Mouse (Mus musculus): ENCODE data around the gene Tpte. TPM values are rescaled to one million over a fixed set of nuclear protein-coding genes. Genes with fewer than 3 reads are reported as not detected.
A peak's percentile ranks its signal among the peaks of the same experiment; 100 is the strongest.

Gene Tpte
- polyA plus RNA-seq, 1 experiment from 2014 or later, result not detected

DNA sequence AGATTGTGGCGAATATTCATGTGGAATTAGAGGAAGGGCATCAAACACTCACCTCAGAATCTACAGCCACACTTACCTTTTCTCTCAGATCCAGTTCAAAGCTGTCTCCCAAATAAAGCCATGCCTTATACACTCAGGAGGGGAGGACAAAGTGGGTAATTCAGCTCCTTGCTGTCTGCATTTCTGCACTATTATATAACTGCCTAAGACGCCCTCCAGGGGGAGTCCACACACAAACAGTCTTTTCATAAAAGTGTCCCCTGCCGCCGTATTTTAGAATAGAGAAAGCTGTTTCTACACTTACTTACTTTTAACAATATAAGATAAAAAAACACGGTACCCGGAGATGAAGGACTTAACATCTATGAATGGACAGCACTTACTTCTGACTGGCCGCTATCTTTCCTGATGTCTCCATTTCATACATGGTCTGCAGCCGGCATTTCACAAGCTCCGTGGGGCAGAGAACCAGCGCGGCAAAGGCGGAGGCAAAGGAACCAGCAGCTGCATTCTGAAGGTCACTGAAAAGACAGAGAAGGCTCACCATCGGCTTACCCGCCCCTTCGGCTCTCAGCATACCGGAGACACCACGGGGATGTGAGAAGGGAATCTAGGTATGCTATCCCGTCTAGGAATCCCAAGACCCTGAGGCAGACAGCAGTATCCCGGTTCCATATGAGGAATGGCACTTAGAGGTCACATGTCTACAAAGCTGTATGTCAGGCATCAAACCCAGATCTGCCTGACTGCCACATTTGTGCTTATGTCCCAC is 99.8 kb downstream of the Tpte start:
- H3K4me2 ChIP-seq (replicated peaks), result no peak overlapping the region
- H3K9ac ChIP-seq, result no peak overlapping the region
- no peak for ATAC-seq
- no peaks in the 10 kb centered on the region for H3K9me3 ChIP-seq
- no peaks in the 10 kb centered on the region for H3K27me3 ChIP-seq (replicated peaks)
- 87% methylated on average over 19 of the region's 19 CpGs for WGBS
- H3K36me3 ChIP-seq, result peaks cover 33% of the 10 kb centered on the region
- no peaks in the 10 kb centered on the region for H3K4me1 ChIP-seq (replicated peaks)
- no peak overlapping the region for H3K27ac ChIP-seq
- no peak overlapping the region for H3K4me3 ChIP-seq (replicated peaks)

DNA sequence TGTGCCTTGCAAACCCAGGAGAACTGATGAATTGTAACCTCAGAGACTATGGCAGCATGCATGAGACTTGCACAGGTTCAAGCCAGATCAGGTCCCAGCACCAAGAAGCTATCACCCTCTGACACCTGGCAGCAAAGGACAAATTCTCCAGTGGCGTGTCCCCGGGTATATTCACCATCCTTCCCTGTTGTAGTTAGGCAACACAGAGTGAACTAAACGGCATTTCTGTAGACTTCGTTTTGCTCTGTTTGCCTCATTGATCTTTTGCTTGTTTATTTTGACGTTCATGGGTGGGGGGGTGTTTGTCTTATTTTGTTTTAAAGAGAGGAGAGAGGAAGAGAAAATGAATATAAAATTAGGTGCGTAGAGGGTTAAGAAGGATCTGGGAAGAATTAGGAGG is 101.9 kb downstream of the Tpte start:
- Histone ChIP-seq H3K4me1 (replicated peaks) (0 out of 2 replicates have a peak, but pooled peaks cover 3% of the 10 kb centered on the region), H3K27me3 (replicated peaks) (no peaks in the 10 kb centered on the region), H3K9ac (no peak overlapping the region), H3K4me2 (replicated peaks) (no peak overlapping the region), H3K27ac (no peak overlapping the region), H3K4me3 (replicated peaks) (no peak overlapping the region), H3K9me3 (no peaks in the 10 kb centered on the region), H3K36me3 (peaks cover 43% of the 10 kb centered on the region)
- no peak for ATAC-seq
- 86% methylated on average over 6 of the region's 6 CpGs for WGBS

DNA sequence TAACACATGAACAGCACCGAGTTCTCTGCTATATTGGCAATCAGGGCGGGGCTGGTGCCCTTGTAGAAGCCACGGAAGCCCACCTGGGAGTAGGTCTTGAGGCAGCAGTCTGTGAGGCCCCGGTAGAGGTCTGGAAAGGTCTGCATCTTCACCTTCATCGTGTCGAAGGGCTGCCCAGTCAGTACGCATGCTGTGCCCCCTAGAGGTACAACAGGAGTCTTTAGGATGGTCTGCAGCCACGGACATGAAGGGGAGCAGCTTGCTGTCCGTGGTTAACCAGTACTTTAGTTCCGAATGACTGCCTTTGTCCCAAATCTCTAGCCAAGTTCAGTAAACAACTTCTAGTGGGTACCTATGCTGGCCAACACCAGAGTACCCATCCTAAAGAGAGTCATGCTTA is 106.6 kb downstream of the Tpte start:
- Histone ChIP-seq H3K9ac (no peak overlapping the region), H3K27ac (peak overlapping the region; percentile 60; the same call in 1 of the 2 replicates), H3K4me3 (replicated peaks) (no peak overlapping the region), H3K36me3 (peaks cover 17% of the 10 kb centered on the region), H3K27me3 (replicated peaks) (no peaks in the 10 kb centered on the region), H3K9me3 (no peaks in the 10 kb centered on the region), H3K4me2 (replicated peaks) (0 out of 2 replicates have a peak overlapping the region, but pooled peaks have one; percentile 4), H3K4me1 (replicated peaks) (0 out of 2 replicates have a peak, but pooled peaks cover 4% of the 10 kb centered on the region)
- 81% methylated on average over 10 of the region's 10 CpGs for WGBS
- no peak for ATAC-seq

DNA sequence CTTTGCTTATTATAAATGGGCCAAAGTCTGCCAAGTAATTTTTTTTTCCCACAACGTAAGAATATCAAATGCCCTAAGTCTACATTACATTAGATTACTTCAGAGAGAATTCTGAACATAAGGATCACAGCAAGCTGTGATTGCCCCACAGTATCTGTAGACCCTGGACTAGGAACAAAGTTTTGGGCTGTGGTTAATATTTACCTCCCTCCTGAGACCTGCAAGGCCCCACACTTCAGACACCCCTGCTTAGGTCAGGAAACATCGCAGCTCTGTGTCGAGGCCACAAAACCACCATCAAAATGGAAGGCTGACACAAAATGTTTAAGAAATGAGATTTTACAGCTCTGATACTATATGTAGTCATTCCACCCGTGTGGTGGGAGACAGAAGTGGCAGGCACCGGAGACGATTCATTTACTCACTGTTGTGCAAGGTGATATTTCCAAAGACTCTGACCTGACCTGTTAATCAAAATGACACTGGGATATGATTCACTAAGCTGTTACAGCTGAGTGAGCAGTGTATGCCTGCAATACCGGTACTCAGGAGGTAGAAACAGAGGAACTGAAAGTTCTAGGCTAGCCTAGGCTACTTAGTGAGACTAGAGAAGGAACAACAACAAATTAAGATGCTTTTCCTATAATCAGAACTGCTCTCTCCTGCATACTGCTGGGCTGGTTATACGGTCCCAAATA is 107.7 kb downstream of the Tpte start:
- Histone ChIP-seq H3K36me3 (peaks cover 17% of the 10 kb centered on the region), H3K4me3 (replicated peaks) (no peak overlapping the region), H3K4me2 (replicated peaks) (no peak overlapping the region), H3K4me1 (replicated peaks) (0 out of 2 replicates have a peak, but pooled peaks cover 4% of the 10 kb centered on the region), H3K27ac (peak overlapping the region; percentile 66), H3K27me3 (replicated peaks) (no peaks in the 10 kb centered on the region), H3K9me3 (no peaks in the 10 kb centered on the region), H3K9ac (no peak overlapping the region)
- 66% methylated on average over 8 of the region's 8 CpGs for WGBS
- ATAC-seq, result peak; percentile 91

DNA sequence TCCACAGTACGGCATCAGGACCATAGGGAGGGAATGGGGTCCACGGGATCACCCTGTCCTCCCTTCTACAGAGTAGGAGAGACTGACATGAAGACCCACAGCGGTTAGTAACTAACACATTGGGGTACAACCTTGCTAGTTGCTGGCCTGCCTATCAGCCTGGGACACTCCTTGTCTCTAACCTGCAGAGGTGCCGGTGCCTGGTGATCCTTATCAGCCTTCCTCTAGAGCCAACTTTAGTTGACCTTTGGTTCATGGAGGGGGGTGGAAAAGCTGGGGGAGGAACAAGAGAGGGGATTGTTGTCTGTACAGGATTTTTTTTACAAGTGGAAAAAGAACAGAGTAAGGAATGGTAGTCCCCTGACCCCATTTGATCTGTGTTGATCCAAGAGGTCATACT is 111.2 kb downstream of the Tpte start:
- H3K9me3 ChIP-seq, result no peaks in the 10 kb centered on the region
- no peaks in the 10 kb centered on the region for H3K27me3 ChIP-seq (replicated peaks)
- H3K4me1 ChIP-seq (replicated peaks), result 0 out of 2 replicates have a peak, but pooled peaks cover 4% of the 10 kb centered on the region
- H3K36me3 ChIP-seq, result peaks cover 4% of the 10 kb centered on the region; the same call in 1 of the 2 replicates
- H3K27ac ChIP-seq, result peak overlapping the region; percentile 59
- peak; percentile 32 for ATAC-seq
- no peak overlapping the region for H3K4me3 ChIP-seq (replicated peaks)
- H3K9ac ChIP-seq, result no peak overlapping the region
- WGBS, result 55% methylated on average over 4 of the region's 4 CpGs
- peak overlapping the region; percentile 28 for H3K4me2 ChIP-seq (replicated peaks)

DNA sequence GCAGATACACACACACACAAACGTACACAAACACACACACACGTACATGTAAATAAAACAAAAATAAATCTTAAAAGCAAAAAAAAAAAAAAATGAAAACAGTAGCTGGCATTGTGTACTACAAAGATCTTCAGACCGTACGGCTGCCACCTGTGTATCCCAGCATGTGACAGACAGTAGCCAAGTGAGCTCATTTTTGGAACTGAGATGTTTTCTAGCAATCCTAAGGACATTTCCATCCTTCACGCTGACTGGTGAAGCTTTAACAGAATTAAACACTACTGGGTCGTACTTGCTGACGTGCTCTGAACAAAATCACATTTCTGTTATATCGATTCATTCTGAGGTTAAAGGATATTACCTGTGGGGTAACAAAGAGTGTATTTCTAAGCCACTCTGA is 112.0 kb downstream of the Tpte start:
- Histone ChIP-seq H3K4me1 (replicated peaks) (0 out of 2 replicates have a peak, but pooled peaks cover 2% of the 10 kb centered on the region), H3K4me2 (replicated peaks) (0 out of 2 replicates have a peak overlapping the region, but pooled peaks have one; percentile 28), H3K9me3 (no peaks in the 10 kb centered on the region), H3K36me3 (no peaks in the 10 kb centered on the region), H3K27me3 (replicated peaks) (no peaks in the 10 kb centered on the region), H3K9ac (no peak overlapping the region), H3K4me3 (replicated peaks) (no peak overlapping the region), H3K27ac (peak overlapping the region; percentile 59; the same call in 1 of the 2 replicates)
- ATAC-seq, result no peak
- WGBS, result 92% methylated on average over 8 of the region's 8 CpGs

DNA sequence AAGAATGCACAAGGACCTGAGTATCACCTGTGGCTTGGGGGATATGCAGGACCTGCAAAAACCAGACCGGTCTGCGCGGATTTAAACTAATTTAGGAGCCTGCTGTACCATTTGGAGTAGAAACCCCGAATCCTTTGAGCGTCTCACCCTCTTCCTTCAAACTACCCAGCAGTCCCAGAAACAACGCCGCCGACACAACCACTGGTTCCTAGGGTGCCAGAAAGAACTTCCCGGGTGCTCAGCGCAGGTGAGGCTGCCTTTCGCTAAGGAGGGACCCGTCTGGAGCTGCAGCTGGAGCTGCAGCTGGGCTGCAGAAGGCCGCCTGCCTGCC is 114.5 kb downstream of the Tpte start:
- H3K36me3 ChIP-seq, result no peaks in the 10 kb centered on the region
- no peaks in the 10 kb centered on the region for H3K4me1 ChIP-seq (replicated peaks)
- H3K9me3 ChIP-seq, result no peaks in the 10 kb centered on the region
- H3K27me3 ChIP-seq (replicated peaks), result no peaks in the 10 kb centered on the region
- peak overlapping the region; percentile 87 for H3K4me3 ChIP-seq (replicated peaks)
- 1% methylated on average over 13 of the region's 13 CpGs for WGBS
- peak overlapping the region; percentile 71 for H3K9ac ChIP-seq
- ATAC-seq, result no peak
- peak overlapping the region; percentile 91 for H3K27ac ChIP-seq
- peak overlapping the region; percentile 65 for H3K4me2 ChIP-seq (replicated peaks)

DNA sequence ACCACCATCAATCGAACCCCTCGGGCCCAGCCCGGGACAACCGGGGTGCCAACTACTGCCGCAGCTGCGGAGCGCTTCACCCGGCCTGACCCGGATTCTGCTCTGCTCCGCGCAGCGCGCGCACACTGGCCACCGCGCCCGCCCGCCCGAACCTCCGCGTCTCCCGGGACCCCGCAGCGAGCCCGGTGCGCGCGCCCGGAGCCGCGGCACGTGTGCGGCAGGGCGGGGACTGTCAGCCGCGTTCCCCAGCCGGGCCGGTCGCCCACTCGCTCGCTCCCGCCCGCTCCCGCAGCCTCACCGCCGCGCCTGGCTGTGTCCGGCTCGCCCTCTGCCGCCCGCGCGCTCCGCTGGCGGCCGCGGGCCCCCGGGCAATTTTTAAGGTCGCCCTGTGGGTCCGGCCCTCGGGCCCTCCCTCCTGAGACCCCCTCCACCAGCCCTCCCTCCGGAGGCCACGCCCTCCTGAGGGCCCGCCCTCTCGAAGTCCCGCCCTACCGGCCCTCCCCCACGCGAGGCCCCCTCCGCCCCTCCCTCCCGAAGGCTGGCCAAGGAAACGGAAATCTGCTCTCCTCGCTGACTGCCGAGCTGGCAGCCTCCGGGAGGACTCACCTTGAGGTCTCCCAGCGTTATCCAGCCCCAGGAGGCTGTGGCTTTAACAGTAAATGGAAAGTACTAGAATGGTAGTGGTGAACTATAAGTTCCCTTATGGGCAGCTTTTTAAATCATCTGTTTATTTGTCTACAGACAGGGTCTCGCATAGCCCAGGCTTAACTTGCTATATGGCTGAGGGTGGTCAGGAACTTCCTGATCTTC is 115.1 kb downstream of the Tpte start, which contains the start of gene Slc25a15:
TSS of gene Slc25a15 (minus strand) at position 456 of the 810 bp plus-strand sequence.
- Histone ChIP-seq H3K4me2 (replicated peaks) (peak within 1 kb of the TSS; percentile 65), H3K27ac (peak within 1 kb of the TSS; percentile 91), H3K36me3 (no peaks in the 10 kb centered on the region), H3K9ac (peak within 1 kb of the TSS; percentile 71), H3K27me3 (replicated peaks) (no peaks in the 10 kb centered on the region), H3K4me3 (replicated peaks) (peak within 1 kb of the TSS; percentile 87), H3K9me3 (no peaks in the 10 kb centered on the region), H3K4me1 (replicated peaks) (no peaks in the 10 kb centered on the region)
- under 1% methylated on average over 75 of the region's 77 CpGs for WGBS
- ATAC-seq, result peak; percentile 90

DNA sequence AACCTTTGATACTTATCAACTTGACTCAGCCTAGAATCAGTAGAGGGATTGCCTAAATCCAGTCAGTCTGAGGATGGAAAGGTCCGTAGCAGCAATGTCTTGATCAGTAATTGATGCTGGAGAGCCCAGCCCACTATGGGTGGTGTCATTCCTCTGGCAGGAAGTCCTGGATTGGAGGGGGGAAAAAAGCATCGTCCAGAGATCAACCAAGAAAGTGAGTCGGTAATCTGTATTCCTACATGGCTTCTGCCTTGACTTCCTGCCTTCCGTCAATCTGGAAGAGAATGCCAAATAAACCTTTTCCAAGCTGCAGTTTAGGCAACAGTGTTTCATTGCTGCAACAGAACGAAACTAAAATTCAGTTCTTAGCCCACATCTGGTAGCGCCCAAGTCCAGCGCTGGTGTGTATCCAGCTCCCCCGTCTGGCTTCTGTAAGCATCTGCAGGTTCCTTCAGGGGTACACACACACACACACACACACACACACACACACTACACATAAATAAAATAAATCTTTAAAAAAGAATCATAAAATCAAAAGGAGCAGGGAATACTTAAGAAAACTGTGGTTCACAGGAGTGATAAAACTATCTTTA is 116.1 kb downstream of the Tpte start:
- no peaks in the 10 kb centered on the region for H3K9me3 ChIP-seq
- H3K4me3 ChIP-seq (replicated peaks), result peak overlapping the region; percentile 87
- H3K4me1 ChIP-seq (replicated peaks), result no peaks in the 10 kb centered on the region
- H3K4me2 ChIP-seq (replicated peaks), result peak overlapping the region; percentile 65
- no peaks in the 10 kb centered on the region for H3K36me3 ChIP-seq
- H3K27me3 ChIP-seq (replicated peaks), result no peaks in the 10 kb centered on the region
- H3K9ac ChIP-seq, result no peak overlapping the region
- no peak for ATAC-seq
- WGBS, result 76% methylated on average over 8 of the region's 8 CpGs
- no peak overlapping the region; the same call in 1 of the 2 replicates for H3K27ac ChIP-seq

DNA sequence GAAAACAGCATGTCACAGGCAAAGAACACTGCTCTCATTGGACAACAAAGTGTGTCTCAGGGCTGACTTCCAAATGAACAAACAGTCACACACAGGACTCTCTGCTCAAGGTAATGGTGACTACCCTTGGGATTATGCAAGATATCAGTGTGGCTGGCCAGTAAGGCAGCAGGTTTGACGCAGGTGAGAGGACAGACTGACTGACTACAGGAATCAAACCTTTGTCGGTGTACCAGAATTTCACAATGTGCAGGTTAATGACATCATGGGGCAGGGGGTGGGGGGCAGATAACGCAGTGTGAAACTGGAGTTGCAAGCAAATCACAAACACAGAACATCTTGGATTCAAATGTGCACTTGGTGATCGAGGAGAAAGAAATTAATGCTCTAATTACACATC is 117.4 kb downstream of the Tpte start:
- H3K9me3 ChIP-seq, result no peaks in the 10 kb centered on the region
- H3K36me3 ChIP-seq, result no peaks in the 10 kb centered on the region
- no peaks in the 10 kb centered on the region for H3K27me3 ChIP-seq (replicated peaks)
- H3K9ac ChIP-seq, result no peak overlapping the region
- 86% methylated on average over 4 of the region's 4 CpGs for WGBS
- H3K4me2 ChIP-seq (replicated peaks), result no peak overlapping the region
- H3K4me3 ChIP-seq (replicated peaks), result no peak overlapping the region
- no peak overlapping the region for H3K27ac ChIP-seq
- ATAC-seq, result no peak
- H3K4me1 ChIP-seq (replicated peaks), result no peaks in the 10 kb centered on the region

DNA sequence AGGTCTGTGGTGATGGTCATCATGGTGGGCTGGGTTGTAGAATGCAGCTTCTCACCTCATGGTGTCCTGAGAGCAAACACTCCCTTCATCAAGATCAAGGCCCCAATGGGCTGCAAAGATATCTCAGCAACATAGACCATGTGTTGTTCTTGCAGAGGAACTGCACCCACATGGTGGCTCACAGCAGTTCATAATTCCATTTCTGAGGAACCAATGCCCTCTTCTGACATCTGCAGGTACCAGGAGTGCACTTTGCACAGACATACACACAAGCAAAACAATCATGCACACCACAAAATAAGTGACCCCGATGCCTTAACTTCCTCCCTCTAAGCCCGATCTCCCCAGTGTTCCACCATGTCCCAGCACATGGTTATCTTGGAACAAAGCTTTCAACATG is 120.0 kb downstream of the Tpte start:
- Histone ChIP-seq H3K4me1 (replicated peaks) (no peaks in the 10 kb centered on the region), H3K4me3 (replicated peaks) (no peak overlapping the region), H3K9ac (no peak overlapping the region), H3K27ac (no peak overlapping the region), H3K36me3 (no peaks in the 10 kb centered on the region), H3K27me3 (replicated peaks) (no peaks in the 10 kb centered on the region), H3K9me3 (no peaks in the 10 kb centered on the region), H3K4me2 (replicated peaks) (no peak overlapping the region)
- ATAC-seq, result no peak
- 89% methylated on average over 2 of the region's 2 CpGs for WGBS

DNA sequence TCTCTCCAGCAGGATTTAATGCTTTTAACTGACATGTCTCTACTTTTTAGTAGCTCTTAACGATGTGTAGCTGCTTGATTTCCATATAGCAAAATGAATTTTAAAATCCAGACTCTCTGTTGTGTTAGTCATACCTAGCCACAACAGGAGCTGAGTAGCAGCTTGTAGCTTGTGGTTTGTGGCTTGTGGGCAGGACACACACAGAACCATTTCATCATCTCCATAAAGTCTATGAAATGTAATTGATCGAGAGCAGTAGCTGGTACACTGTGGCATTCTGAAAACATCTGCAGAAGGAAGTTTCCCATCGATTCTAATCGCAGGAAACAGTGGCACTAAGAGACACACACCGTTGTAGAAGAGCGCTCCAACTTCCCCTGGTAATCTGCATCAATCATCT is 122.5 kb downstream of the Tpte start:
- H3K4me3 ChIP-seq (replicated peaks), result no peak overlapping the region
- no peak for ATAC-seq
- no peak overlapping the region for H3K27ac ChIP-seq
- H3K9ac ChIP-seq, result no peak overlapping the region
- 65% methylated on average over 6 of the region's 6 CpGs for WGBS
- H3K4me1 ChIP-seq (replicated peaks), result no peaks in the 10 kb centered on the region
- no peaks in the 10 kb centered on the region for H3K9me3 ChIP-seq
- no peaks in the 10 kb centered on the region for H3K36me3 ChIP-seq
- H3K4me2 ChIP-seq (replicated peaks), result no peak overlapping the region
- H3K27me3 ChIP-seq (replicated peaks), result no peaks in the 10 kb centered on the region
